Mouse (Mus musculus) small intestine, adult 2 months (tissue): ENCODE results near the gene Tbrg1.

Experiments
- CTCF ChIP-seq: fragments of 200-500 bp; IDR thresholded peaks from 2 replicates; pipeline ENCODE4 v1.5.1; 2012; ENCODE audit warnings: low read depth, mild to moderate bottlenecking, control low read depth, inconsistent platforms, low read length, moderate library complexity, mixed read lengths; ENCODE audit not compliant: insufficient replicate concordance, insufficient read length; ENCODE audit errors: extremely low read depth
- POLR2A ChIP-seq: fragments of 200-500 bp; IDR thresholded peaks from 2 replicates; pipeline ENCODE4 v1.6.1; 2012; ENCODE audit warnings: low read depth, mild to moderate bottlenecking, control low read depth, inconsistent platforms, low read length, moderate library complexity

DNA sequence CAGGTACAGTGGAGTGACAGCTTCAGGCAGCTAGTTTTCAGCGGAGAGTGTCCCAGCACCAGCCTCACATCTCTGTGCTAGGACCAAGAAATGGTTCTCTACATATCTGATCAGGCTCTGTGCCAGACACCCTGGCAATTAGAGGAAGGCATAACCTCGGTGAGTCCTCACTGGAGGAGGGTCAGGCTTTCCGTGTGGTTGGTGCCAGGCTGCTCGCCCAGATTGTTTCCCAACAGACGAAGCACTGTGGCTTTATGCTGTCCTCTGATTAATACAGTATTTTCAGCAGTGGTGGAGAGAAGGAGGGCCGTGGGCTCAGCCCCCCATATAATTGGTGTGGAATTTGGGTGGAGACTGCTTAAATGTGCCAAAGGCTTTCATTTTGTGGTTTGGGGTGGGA, 12.0 kb upstream of the Tbrg1 start, which contains the start of gene Panx3:
- TF ChIP-seq POLR2A = no peak
- TF ChIP-seq CTCF = no peak
